Mouse (Mus musculus) CH12.LX (cell line): ENCODE results near the gene Spi1.

Experiments used
- ELF1 ChIP-seq: IDR thresholded peaks from 2 replicates; pipeline ENCODE4 v1.6.1; 2014; ENCODE audit warnings: low read depth, mild to moderate bottlenecking, inconsistent platforms, low read length, improper control_type of control experiment
- ZMIZ1 ChIP-seq: IDR thresholded peaks from 2 replicates; pipeline ENCODE4 v1.6.1; 2012; ENCODE audit warnings: low read depth, mild to moderate bottlenecking, inconsistent platforms, low read length, improper control_type of control experiment

DNA sequence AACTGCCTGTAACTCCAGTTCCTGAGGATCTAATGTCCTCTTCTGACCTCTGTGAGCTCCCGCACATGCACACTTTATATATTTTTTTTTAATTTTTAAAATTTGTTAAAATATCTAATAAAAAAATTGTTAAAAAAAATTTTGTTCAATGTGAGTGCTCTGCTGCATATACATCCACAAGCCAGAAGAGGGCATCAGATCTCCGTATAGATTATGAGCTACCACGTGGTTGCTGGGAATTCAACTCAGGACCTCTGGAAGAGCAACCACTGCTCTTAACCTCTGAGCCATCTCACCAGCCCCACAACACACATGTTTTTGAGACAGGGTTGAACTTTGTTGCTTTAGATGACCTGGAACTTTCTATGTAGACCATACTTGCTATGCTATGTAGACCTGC, 49.2 kb upstream of the Spi1 start:
- no peak for TF ChIP-seq ZMIZ1
- no peak for TF ChIP-seq ELF1
